Mouse (Mus musculus) CH12F3 (cell line): ENCODE measurements around the gene Dnah3.

Source experiments
- in situ Hi-C: fragments of 300-500 bp; cut with MboI; formaldehyde crosslinking; loops from 2 replicates; pipeline ENCODE4 v1.14.3; 2020; ENCODE audit warnings: low sequenced_read_pairs

Dnah3 gene

DNA sequence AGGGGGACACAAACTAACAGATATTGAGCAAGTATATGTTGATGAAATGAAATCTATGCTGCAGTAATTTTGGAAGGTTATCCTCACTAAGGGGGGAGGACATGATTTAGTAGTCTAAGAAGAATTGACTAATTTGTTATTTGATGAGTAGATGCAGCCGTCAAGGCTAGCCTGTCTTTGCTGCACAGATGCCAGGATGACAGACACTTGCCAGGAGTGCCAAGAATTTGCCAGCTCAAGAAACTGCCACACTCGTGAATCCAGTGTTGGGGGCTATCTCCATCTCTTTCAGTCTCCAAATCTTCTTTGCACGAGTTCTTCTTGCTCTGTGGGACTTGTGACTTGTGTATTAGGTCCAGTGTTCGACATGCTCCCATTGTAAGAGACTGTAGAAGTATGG lies 136.0 kb downstream of the Dnah3 start:
- in situ Hi-C loops, result no loop called here

DNA sequence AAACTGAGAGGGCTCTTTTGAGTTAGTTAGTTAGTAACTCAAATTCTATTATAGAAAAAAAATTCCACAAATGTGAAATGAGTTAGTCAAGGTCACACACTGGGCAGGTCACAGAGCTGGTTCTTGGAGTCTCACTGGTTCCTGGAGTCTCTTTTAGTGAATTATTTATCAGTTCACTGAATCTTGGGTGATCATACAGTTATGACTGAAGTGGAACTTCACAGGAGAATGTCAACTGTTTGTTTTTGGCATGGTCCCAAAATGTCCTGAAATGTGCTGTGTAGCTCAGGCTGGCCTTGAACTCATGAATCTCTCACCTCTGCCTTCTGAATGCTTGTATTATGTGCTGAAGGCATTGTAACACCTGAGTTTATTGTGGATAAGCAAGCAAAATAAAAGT lies 137.7 kb downstream of the Dnah3 start:
- in situ Hi-C loops, result no loop called here

DNA sequence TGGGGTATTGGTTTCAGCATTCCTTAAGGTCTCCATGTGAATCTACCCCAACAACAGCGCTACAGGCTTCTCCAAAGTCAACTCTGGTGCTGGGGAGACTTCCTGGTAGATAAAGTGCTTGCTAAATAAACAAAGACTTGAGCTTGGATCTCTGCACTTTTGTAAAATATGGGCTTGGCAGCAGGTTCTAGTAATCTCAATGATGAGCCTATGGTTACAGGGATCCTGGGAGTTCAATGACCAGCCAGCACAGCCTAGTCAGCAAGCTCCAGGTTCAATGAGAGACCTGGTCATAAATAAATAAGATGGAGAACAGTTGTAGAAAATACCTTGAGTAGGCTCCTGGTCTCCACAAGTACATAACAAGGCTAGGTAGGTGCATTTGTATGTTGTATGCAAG lies 141.0 kb downstream of the Dnah3 start:
- in situ Hi-C loops, result no loop called here

DNA sequence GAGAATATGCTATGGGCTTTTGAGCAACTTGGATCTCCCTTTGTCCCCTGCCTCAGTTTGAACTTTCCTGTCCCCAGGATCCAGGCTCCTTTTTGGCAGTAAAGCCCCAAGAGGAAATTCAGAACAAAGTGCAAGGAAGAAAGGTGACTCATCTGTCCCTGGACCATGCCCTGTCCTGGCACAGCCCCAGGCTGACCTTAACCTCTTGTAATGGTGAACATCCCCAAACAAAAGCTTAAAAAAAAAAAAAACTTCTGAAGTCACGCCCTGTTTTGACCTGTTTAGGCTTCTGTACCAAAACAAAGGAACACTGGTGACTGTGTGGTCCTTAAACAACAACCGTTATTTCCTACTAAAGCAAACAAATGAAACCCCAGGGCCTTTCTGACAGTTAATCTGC lies 153.5 kb downstream of the Dnah3 start:
- in situ Hi-C loops, result no loop called here

DNA sequence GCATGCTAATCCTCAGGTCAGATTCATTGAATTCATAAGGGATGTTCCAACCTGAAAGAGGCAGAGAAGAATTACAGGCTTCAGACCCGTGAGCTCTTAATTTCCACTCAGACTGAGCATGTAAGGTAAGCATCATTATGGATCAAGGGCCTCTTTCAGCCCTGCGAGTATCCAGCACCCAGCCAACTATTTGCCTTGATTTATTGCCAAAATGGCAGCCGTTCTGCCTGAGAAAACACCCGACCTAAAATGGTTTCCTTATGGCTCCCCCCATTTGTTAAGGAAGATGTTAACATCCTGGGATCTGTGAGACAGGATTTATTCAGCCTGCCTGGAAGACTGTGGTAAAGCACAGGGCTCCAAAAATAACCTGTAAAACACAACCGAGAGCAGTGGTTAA lies 158.0 kb downstream of the Dnah3 start:
- in situ Hi-C loops, result no loop called here

DNA sequence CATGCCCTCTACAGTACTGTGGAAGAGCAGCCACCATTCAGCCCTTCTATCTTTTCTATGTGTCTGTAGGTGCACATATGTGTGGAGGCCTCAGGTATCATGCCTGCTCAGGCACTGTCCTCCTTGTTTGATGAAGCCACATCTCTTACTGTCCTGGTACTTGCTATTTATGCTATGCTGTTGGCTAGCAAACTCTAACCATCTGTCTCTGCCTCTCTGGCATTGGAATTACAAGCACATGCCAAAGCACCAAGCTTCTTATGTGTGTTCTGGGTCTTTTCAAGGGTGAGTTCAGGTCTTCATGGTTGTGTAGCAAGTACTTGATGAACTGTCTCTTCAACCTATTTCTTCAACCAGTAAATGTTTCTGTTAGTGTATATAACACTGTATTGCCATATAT lies 158.8 kb downstream of the Dnah3 start:
- in situ Hi-C loops, result no loop called here

DNA sequence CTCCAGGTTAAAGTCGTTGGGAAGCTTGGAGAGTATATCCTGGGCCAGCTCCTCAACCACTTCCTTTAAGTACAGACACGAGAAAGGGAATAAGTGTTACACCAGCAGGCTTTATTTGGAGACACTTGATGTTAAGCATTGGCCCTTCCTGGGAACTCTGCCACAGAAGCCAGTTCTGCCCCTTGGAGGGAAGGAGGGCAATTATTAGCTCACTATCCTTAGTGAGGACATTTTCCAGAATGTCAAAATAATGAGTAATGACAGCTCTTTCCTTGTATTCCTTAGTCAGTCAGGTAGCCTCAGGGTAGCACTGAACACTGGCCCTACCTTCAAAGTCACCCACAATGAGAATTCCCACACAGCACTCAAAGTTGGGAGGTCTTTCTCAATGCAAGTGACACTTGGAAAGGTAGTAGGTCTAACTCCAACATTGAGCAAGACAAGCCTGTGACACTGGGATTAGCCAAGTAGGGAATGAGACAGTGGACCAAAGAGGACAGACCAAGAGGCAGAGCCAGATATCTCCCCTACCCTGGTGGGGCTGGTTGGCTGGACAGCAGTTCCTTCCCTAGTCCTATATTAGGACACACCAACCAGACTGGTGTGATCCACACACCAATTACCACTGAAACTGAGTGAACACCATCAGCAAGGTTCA lies 166.2 kb downstream of the Dnah3 start:
- in situ Hi-C loops, result no loop called here

DNA sequence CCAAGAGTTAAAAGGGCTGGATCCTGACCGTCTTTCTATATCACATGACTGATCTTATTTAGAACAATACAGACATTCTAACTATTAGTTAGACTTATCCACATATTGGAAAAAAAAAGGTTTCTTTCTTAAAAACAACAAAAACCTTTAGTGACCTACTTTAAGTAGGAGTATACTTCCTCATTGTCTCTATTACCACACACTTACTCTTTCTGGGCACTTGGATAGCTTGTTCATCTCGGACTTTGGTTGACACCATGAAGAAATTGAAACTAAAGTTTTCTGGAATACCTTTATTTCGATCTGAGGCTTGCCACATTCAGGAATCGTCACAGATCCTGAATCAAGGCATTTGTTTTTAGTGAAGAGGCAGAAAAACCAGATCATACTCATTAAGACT lies 174.0 kb downstream of the Dnah3 start:
- in situ Hi-C loops, result no loop called here

DNA sequence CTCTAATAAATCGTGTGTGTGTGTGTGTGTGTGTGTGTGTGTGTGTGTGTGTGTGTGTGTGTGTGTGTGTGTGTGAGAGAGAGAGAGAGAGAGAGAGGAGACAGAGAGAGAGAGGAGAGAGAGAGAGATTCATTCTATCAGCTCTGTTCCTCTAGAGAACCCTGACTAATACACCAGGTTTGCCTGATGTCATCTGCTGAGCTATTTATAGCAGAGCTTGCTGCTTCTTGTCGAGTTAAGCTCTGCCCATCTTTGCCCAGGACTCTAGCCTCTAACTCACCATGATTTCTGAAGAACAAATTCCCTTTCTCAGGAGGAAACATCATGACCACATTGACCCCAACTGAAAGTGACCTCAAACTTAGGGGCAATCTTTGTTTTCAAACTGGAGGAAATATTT lies 174.6 kb downstream of the Dnah3 start:
- in situ Hi-C loops, result no loop called here

DNA sequence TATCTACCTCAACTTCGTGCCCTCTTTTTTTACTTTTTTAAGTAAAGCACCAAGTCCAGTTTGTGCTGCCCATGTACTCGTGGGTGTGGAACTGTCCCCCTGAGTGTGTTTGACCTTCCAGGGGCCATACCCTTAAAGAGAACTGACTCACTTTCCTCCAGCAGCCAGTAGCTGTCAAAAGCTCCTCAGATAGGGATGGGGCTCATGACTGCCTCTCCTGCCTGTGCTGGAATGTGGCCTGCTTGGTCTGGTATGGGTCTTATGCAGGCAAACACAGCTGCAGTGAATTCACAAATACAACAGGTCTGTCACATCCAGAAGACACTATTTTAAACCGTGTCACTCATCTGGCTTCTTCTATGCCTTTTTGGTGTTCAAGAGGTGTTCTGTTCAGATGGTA lies 183.4 kb downstream of the Dnah3 start:
- in situ Hi-C loops, result no loop called here

DNA sequence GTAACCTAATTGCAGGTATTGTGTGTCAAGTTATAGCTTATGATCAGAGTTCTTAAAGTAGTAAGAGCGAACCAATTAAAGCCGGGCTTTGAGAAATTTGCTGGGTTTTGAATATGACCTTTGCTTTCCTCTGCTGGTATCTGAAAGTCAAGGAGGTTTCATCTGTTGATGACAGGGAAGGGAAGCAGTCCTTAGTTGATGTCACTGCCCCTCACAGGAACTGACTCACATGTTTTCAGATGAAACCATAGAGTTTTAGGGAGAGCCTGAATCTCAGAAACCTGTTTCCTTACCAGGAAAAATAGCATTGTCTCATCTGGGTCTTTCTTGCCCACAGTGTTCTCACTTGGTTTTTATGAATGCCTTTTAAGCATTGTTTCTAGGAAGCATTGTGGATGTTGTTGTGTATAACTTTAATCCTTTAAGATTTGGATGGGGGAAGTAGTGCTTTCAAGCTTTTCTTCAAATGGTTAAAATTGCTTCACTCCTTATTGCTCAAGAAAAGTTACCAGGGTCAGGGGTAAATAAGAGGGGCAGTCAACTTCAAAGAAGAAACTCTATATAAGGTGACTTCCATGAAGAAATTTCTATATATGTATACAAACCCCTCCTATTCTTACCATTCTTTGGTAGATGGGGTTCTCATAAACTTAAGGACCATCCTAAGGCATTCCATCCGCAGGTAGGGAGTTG lies 188.4 kb downstream of the Dnah3 start:
- in situ Hi-C loops, result no loop called here

DNA sequence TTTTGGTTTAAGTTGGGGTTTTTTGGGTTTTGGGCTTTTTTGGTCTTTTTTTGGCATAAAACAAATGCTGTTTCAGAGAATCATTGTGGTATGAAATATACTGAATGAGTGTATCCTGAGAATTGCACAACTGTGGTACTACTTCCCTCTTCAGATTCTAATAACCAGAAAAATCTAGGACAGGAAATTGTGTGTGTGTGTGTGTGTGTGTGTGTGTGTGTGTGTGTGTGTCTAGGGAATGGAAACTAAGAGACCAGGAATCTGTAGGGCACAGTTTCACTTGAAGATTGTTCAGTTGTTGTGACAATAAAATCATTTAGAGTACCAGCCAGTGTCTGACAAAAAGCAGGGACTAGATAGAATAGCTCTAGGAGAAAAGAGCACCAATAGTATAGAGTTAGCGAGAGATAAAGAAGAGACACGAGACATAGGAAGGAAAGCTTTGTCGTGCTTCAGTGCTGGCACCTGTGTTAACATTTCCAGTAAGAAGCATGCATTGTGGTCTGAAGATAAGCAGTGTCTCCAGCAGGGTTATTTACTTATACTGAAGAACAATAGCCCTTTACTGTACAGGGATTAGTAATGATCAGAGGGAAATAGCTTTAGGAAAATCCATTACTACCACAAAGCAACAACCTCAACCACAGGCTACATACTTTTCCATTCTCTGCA lies 195.6 kb downstream of the Dnah3 start:
- in situ Hi-C loops, result no loop called here

DNA sequence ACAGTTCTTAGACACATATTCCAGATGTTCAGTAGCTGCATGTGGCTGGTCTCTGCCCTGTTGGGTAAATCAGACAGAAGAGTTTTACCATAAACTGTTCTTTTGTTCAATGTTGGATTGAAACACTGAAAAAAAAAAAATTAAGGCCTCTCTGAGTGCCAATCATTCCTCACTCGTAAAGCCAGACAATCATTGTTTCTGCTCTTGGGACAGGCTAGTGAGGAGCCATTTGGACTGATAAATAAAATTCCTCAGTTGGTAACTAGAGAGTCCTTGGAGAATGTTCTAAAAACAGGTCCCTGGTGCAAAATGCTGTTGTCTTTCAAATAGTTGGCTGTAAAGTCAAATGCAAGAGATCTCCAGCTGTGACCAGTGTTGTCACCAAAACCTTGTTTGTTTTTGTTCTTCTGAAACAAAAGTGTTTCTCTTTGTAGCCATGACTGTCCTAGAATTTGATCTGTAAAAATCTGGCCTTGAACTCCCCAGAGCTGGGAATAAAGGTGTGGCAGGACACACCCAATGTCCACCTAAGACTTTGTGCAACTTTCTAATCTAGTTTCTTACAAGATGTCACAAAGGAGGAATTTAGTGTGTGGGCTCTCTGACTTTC lies 196.7 kb downstream of the Dnah3 start:
- in situ Hi-C loops, result no loop called here

DNA sequence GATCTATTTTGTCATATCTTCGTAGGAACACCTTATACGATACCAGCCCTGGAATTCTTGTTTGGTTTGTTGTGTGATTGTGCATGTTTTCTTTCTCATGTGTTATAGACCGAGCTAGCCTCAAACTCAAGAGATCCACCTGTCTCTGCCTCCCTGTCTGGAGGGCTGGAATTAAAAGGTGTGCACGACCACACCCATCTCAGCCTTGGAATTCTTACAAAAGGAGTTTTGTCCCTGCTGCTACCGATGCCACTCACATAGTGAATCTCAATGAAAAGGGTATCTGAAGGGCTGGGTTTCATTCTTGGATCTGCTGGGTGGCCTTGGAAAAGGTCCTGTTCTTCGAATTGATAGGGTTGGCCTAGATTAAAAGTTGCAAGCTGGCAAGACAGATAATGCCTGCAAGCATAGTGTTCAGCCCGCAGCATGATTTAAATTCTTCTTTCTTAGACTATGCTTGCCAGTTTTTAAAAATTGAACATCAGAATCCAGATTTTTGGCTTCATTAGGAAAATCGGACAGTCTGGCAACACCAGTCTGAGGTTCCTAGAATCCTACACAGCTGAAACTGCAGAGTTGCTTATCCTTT lies 197.5 kb downstream of the Dnah3 start:
- in situ Hi-C loops, result no loop called here

DNA sequence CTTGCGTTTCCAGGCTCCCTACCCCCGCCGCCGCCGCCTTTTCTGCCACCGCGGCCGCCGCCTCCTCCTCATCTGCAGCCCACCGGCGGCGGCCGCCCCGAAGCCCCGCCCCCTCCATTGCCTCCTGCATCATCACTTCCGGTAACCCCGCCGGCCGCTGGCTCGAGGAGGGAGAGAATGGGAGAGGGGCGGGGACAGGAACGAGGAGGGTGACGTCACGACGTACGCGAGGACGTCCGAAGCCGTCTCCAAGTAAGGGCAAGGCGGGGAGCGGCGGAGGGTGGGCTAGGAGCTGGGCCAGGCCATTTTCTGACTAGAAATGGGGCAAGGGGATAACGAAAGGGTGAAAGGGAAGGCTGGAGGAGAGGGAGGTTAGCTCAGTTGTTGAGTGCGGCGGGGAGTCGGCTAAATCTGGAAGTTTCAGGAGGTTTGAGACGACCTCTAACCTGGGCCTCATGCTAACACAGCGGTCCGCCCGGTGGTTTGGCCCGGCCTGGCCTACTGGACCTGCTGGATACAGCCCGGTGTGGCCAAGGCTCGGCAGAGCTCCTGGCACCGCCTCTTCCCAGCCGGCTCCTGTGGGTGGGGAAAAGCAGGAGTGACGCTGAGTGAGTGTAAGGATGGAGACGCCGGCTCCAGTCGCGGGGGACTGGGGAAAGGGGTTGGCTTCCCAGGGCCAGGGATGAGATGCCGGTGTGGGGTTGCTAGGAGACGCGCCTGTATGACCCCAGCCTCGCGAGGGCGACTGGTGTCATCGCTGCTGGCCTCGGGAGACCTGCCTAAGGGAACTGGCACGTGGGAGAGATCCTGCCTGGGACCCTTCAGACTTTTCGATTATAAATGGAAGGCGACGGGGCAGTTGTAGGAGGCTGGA lies 199.2 kb downstream of the Dnah3 start, which contains the start of the genes Lyrm1 and Dcun1d3:
Gene Lyrm1, plus strand, starts transcription at position 223 of the 874 bp plus-strand sequence.
Gene Dcun1d3, minus strand, starts transcription at position 660 of the 874 bp plus-strand sequence.
- in situ Hi-C loops, result no loop called here

DNA sequence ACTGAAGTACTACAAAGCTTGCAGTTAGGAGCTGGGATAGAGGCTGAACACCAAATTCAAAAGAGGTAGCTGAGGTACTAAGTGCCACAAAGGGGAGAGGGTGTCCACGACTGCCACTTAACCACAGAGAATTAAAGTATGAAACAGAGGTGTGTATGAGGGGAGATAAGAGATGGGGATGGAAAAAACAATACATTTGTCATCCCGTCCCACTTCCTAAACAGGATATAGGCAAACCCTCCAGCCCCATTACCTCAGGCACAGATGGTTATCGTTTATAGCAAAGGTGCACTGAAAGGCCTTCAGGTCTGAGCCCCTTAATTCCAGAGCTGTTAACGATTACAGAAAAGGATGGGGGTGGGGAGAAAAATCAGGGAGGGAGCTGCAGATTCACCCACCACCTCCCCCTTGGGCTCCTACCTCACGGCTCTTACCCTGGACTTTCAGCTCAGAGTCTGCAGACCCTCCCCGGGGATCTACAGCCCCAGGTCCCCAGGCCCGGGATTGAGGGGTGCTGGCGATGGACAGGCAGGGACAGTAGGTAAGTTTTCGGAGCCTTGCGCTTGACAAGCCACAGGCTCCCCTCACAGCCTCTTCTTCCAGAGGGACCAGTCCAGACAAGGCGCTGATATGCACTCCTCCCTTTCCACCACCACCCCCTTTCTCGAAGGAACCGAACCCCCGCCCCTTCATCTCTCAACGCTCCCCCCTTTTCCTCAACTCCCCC lies 200.1 kb downstream of the Dnah3 start:
- in situ Hi-C loops, result no loop called here

DNA sequence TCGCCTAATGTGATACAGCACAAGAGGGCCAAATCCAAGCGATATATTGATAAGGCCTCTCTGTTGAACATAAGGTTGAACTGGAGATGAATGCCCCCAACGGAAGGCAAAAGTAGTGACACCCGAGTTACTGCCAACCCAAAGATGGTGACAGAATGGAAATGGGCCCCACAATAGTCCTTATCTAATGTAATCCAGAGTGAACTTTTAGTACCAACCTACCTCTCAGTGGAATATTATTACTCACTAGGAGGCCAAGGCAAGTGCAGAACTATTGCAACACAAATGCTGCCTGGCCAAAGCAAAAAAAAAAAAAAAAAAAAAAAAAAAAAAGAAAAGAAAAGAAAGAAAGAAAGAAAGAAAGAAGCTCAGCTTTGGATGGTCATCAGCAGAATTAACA lies 202.3 kb downstream of the Dnah3 start:
- in situ Hi-C loops, result no loop called here

DNA sequence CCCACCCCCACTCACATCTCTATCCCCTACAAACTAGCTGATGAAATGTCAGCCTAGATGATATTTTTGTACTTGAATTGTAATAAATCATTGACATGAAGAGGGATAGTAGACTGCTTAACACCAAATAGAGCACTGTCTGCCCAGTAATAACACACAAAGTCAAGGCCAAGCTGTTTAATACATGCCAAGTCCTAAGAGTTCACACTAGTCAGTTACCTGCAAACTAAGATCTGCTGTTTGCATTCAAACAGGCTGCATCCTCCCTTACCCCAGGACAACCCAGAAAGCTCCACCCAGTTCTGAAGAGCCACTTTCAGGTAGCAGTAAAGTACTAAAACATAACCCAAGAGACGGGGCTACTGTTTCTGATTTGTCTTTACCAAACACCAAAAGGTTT lies 202.9 kb downstream of the Dnah3 start:
- in situ Hi-C loops, result no loop called here

DNA sequence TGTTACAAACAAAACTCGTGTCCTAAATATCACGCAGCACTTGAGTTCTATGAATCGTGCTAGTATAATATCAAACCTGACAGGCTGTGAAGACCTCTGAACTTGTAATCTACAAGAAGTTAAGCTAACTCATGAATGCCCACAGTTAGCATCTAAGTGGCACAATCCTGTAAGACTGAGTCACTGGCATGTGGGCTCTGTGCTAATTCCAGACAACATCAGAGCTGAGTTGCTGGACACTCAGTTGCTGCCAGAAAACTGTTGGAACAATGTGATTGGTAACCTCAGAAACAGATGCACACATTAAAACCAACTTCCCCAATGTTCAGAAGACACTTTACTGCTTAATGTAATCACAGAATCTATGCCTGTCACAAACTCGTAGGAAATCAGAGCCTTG lies 207.2 kb downstream of the Dnah3 start:
- in situ Hi-C loops, result no loop called here

DNA sequence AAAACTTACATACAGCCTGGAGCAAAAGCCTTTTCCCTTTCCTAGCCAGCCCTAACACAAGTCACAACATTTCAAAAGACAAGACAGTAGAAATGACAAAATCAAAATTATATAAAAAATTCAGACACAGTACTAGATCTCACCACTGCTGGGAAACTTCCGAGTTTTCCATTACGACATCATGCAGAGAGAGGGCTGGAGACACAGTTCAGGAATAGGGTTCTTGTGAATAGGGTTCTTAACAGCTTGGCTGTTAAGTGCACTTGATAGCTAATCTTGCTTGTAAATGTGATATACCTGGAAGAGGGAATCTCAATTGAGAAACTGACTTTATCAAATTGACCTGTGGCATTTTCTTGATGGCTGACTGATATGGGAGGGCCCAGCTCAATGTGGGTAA lies 213.9 kb downstream of the Dnah3 start:
- in situ Hi-C loops, result no loop called here
